Mouse (Mus musculus) left cerebral cortex, adult 18-20 months (tissue): ENCODE measurements around the gene Dlx6. TPM values are rescaled to one million over a fixed set of nuclear protein-coding genes. Genes with fewer than 3 reads are reported as not detected.

Experiments used
- DNase-seq, 2 experiments: peaks; one replicate each; pipeline ENCODE4 v3.0.0; 2021 to 2022; ENCODE audit warnings: low spot score in 2 of 2, mixed read lengths in 1 of 2
- long read RNA-seq, 2 experiments: library from polyadenylated mRNA; stranded (forward); transcript quantifications; one replicate each; pipeline ENCODE4 v2.0.0; 2021
- total RNA-seq, 2 experiments: library from RNA; stranded (reverse); gene quantifications; 2 replicates each; pipeline ENCODE4 v1.2.3; 2021

The Dlx6 gene
- total RNA-seq = 10 to 100 TPM; 12.7 to 12.8 TPM
- long read RNA-seq, experiment 1 = 0 reads
- long read RNA-seq, experiment 2 = 0 reads

DNA sequence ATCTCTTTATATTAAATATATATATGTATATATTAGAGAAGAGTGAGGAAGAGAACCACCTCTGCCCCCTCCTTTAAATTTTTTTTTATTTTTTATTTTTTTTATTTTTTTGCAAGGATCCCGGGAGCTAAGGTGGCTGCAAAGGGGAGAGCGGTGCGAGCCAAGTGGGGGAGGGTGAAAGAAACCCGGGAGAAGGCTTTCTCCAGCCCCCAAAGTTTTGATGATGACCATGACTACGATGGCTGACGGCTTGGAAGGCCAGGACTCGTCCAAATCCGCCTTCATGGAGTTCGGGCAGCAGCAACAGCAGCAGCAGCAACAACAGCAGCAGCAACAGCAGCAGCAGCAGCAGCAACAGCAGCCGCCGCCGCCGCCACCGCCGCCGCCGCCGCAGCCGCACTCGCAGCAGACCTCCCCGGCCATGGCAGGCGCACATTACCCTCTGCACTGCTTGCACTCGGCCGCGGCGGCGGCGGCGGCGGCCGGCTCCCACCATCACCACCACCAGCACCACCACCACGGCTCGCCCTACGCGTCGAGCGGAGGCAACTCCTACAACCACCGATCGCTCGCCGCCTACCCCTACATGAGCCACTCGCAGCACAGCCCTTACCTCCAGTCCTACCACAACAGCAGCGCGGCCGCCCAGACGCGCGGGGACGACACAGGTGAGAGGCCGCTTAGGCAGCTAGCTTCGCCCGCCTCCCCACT lies at the start of gene Dlx6:
TSS of gene Dlx6 (plus strand) at position 175 of the 711 bp plus-strand sequence.
- DNase-seq = no peak

DNA sequence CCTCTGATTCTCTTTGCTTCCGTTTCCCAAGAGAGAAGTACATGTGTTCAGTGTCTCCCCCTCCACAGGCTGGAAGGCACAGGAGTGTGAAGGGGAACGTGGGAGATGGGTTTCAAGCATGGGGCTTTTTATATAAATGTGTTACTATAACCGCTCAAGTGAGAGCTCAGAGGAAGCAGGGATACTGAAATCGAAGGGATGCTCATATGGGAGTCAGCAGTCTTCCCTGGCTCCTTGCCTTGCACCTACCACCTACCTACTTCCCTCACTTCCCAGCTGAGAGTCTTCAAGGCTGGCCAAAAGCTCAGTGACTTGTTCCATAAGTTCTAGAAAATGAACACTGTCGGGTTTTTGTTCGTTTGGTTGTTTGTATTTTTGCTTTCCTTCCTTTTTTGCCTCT lies 46.3 kb upstream of the Dlx6 start:
- DNase-seq = peak; percentile 19 to 30

GRCm38 (mm10) chr6:6818036-6818788 lies 44.9 kb upstream of the Dlx6 start:
- DNase-seq = no peak

DNA sequence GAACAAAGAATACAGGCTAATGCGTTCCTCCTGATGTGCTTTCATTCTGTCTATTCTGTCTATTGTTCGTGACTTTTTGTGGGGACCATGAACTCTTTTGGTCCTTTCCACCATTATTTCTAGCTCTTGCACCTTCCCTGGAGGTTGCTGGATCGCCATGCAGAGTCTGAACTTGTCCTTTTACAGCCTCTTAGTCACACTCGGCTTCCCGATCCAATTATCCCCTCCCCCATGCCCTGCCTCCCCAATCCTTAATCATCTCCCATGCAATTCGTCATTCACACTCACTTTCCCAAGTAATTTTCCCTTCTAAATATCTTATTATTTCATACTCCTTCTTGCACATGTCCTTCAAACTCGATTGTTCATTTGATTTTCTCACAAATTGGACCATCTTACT lies 44.0 kb upstream of the Dlx6 start:
- no peak for DNase-seq

GRCm38 (mm10) chr6:6825313-6825712 lies 37.8 kb upstream of the Dlx6 start:
- no peak for DNase-seq

- DNase-seq = no peak
Measured at GRCm38 (mm10) chr6:6826861-6827260, 36.3 kb upstream of the Dlx6 start.

GRCm38 (mm10) chr6:6830446-6830845 lies 32.7 kb upstream of the Dlx6 start:
- no peak for DNase-seq

- no peak for DNase-seq
Measured at GRCm38 (mm10) chr6:6833301-6833700, 29.8 kb upstream of the Dlx6 start.

- no peak for DNase-seq
Measured at GRCm38 (mm10) chr6:6848541-6848940, 14.6 kb upstream of the Dlx6 start.

DNA sequence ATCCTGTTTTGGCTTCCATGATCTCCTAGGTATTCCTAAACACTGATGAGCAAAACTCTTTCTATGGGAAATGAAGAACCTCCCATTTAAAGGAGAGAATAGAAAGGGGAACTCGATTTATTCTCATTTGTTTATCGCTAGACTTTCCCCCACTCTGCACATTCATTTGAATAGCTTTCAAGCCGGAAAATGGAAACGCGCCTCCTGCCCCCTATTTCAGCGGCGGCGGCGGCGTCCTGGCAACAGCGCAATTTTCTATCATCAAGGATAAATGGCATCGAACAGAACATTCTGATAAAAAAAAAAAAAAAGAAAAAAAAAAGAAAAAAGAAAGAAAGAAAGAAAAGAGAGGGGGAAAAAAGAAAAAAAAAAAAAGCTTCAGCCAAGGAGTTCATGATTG lies 13.4 kb upstream of the Dlx6 start:
- DNase-seq = no peak

GRCm38 (mm10) chr6:6850324-6851060 lies 12.6 kb upstream of the Dlx6 start:
- no peak for DNase-seq

DNA sequence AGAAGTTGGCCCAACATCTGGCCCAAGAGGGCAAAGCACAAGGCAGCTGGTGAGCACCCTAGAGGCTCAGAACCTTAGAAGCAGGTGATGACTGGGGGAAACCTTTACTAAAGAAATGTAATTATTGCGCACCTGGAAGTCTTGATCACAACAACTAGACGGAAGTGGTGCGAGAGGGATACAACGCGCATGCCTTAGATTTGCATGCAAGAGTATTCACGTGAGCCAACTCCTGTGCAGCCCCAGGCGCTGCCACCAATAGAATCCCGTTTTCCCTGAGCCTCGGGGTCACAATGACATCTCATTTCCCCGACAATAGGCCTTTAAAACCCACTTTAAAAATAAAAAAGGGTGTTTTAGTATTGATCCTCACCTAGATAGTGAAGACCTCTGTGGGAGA lies 12.0 kb upstream of the Dlx6 start:
- DNase-seq = no peak

- no peak for DNase-seq
Measured at GRCm38 (mm10) chr6:6852944-6853343, 10.2 kb upstream of the Dlx6 start.

DNA sequence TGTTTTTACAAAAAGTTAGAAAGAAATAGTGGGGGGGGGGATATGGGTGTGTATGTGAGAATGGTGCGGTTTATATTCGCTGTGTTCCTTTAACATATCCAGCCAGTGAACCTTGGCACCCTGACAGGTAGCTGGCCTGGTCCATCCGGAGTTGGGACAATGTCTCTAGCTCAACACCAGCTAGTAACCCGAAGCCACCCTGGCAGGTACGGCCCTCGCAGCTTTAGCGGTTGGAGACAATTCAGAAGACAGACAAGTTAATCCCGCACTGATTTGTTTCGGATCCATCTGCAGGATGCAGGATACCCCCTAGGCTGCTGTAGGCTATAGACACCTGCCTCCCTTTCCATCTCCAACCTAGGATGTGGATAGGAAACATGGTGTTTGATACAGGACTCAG lies 9.0 kb upstream of the Dlx6 start:
- DNase-seq = no peak

DNA sequence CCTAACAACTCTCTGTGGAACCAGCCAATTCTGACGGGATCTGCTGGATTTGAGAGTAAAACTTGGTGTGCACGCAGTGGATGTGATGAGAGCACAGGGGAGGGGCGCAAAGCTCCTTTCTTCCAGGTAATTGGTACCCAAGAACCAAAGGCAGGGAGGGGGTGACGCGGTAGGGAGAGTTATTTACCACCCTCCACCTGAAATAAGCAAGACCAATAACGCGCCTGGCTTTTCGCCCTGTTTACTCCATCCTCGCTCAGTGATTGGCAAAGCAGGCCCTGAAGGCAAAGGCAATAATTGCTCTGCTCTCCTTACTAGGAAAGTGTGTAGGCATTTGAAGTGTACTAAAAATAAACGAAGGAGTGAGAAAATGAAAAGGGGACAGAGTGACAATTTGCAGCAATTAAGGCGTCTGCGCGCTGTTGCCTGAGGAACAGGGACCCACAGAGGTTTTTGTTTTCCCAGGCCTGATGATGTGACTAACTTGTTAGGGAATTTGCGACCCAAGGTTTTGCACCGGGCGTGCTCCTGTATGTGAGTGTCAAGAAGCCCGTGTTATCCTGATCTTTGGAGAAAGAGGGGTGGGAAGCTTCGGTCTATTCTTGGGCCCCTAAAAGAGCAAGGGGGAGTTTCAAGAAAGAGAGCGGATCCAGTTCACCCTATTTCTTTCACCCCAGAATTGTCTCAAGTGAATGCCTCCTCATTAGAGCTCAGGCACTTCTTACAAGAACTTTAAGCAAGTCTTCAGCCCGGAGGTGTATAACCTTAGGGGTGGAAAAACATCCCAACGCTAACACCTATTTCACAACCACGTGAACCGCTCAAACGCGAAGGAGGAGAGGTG lies 8.0 kb upstream of the Dlx6 start:
- DNase-seq = no peak

GRCm38 (mm10) chr6:6855746-6856185 lies 7.4 kb upstream of the Dlx6 start:
- DNase-seq = no peak

GRCm38 (mm10) chr6:6856316-6856715 lies 6.8 kb upstream of the Dlx6 start:
- DNase-seq = no peak

DNA sequence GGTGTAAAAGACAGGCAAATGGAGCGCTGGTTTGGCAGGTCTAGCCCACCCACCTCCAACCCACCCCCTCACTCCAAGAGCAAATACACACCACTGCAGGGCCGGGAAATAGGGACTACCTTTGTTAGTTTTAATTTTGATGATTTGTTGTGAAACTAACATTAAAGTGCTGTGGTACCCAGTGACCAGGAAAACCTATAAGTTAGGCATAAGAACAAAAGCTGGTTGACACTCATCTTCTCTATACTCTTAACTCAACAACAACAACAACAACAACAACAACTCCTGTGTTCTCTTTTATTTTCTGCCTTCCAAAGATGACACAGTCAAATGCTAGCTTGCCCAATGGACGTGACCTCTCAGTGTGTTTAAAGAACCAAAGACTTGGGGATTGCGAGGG lies 6.3 kb upstream of the Dlx6 start:
- DNase-seq = no peak

DNA sequence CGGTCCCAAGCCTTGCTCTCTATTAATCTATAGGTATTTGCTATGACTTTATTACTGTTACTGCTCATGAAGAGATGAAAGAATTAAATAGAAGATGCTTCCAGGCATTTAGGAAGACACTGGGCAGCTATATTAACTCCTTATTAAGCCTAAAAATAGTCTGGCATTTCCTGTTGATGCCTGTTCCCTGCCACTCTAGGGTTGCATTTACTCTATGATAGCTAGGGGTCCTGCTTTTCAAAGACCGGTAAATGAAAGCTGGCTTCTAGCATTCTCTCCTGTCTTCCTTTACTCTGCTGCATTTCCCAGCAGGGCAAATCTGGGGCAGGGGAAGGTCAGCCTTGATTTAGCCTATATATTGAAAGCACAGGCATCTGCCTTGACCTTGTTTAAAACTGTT lies 5.4 kb upstream of the Dlx6 start:
- no peak for DNase-seq

GRCm38 (mm10) chr6:6858571-6858970 lies 4.6 kb upstream of the Dlx6 start:
- no peak for DNase-seq
